ENCODE assay signal across 22 mouse cellular contexts in genomic region chr5:139283460-139284180, GRCm38 (mm10). TPM values are rescaled to one million over a fixed set of nuclear protein-coding genes. Genes with fewer than 3 reads are reported as not detected.
A peak's percentile ranks its signal among the peaks of the same experiment; 100 is the strongest.
DNase-seq lines count a peak whose midpoint lies in the region; ATAC-seq and TF ChIP-seq lines count a peak whose summit lies in the region.
"Had no signal": no experiment of that assay in that cellular context is flagged by ENCODE, and none has a peak within 500 bp of the region (broad histone marks: within the 10 kb centered on the region; RNA-seq: fewer than 3 reads in every experiment).

No protein-coding gene starts in this region.

- TF ChIP-seq EP300 in liver, postnatal 0 days (IDR thresholded peaks at IDR 0.05; ENCODE audit: low read depth) = no peak

- H3K4me1 ChIP-seq in liver, postnatal 0 days (ENCODE audit: insufficient read depth) = peaks cover 33% of the 10 kb centered on the region
- H3K4me1 ChIP-seq: hindbrain, embryonic 15.5 days had no signal

- WGBS in liver, postnatal 0 days (ENCODE audit: insufficient replicate concordance) = 92% methylated on average over 14 of the region's 14 CpGs

- H3K9me3 ChIP-seq in liver, postnatal 0 days (ENCODE audit: low read length) = no peaks in the 10 kb centered on the region
- H3K9me3 ChIP-seq: hindbrain, embryonic 15.5 days had no signal

- H3K4me3 ChIP-seq in layer of hippocampus, adult 2 months = no peak overlapping the region
- no peak overlapping the region for H3K4me3 ChIP-seq in liver, postnatal 0 days (ENCODE audit: low read depth, low read length)
- H3K4me3 ChIP-seq: erythroblast, embryonic 14.5 days; hindbrain, embryonic 15.5 days; liver, embryonic 13.5 days; neural tube, embryonic 12.5 days had no signal

- no peak for DNase-seq in layer of hippocampus, adult 2 months (ENCODE audit: low spot score in 2 of 2)
- no peak for DNase-seq in layer of hippocampus, adult 8-10 months (ENCODE audit: low spot score in 2 of 2)
- DNase-seq in CD4-positive, CD25-positive, alpha-beta regulatory T cell, adult 2 months (ENCODE audit: low read depth, low spot score) = peak; percentile 46
- DNase-seq in R1 (ENCODE audit: low read depth, low spot score) = peak; percentile 78
- DNase-seq in liver, postnatal 0 days = peak; percentile 17
- no peak for DNase-seq in right cerebral cortex, adult 2 months (ENCODE audit: low spot score in 2 of 2)
- DNase-seq: cerebellum, postnatal 36 days; heart, postnatal 14 days; kidney, adult 8-10 months; kidney, postnatal 4 days; layer of hippocampus, postnatal 36 days; left cerebral cortex, postnatal 4 days; liver, embryonic 13.5 days; lung, postnatal 14 days; right cerebral cortex, postnatal 25 days; thymus, postnatal 4 days had no signal

- no peak overlapping the region for H3K4me2 ChIP-seq in liver, postnatal 0 days (ENCODE audit: low read depth, low read length)
- H3K4me2 ChIP-seq: heart, embryonic 11.5 days; hindbrain, embryonic 15.5 days; liver, embryonic 13.5 days had no signal

- no peak overlapping the region for H3K9ac ChIP-seq in liver, postnatal 0 days (replicated peaks)
- H3K9ac ChIP-seq: hindbrain, embryonic 15.5 days; liver, embryonic 13.5 days; neural tube, embryonic 12.5 days had no signal

- peak; percentile 22 for TF ChIP-seq CTCF in layer of hippocampus, adult 2 months (conservative IDR thresholded peaks at IDR 0.05)
- peak; percentile 30; the same call in 1 of the 2 replicates for TF ChIP-seq CTCF in liver, postnatal 0 days (IDR thresholded peaks at IDR 0.05; ENCODE audit: low read depth)

- H3K27me3 ChIP-seq in liver, postnatal 0 days (ENCODE audit: insufficient read depth, low read length) = no peaks in the 10 kb centered on the region
- H3K27me3 ChIP-seq: hindbrain, embryonic 15.5 days; liver, embryonic 13.5 days; neural tube, embryonic 12.5 days had no signal

- peak overlapping the region; percentile 84 for H3K27ac ChIP-seq in layer of hippocampus, adult 2 months
- no peak overlapping the region for H3K27ac ChIP-seq in liver, postnatal 0 days (ENCODE audit: low read depth)
- H3K27ac ChIP-seq: hindbrain, embryonic 15.5 days; liver, embryonic 13.5 days; neural tube, embryonic 12.5 days had no signal

- ATAC-seq in liver, postnatal 0 days = no peak
- no peak for ATAC-seq in megakaryocyte progenitor cell, adult 5-6 weeks (replicated peaks; ENCODE audit: poor library complexity)
- ATAC-seq: forebrain, embryonic 14.5 days had no signal

- no peaks in the 10 kb centered on the region; the same call in 1 of the 2 replicates for H3K36me3 ChIP-seq in liver, postnatal 0 days (replicated peaks; ENCODE audit: insufficient read depth, low read length)
- H3K36me3 ChIP-seq: liver, embryonic 13.5 days; neural tube, embryonic 12.5 days had no signal

RNA-seq across cellular contexts. Expression of gene Get4, which starts 31.5 kb away (rescaled TPM):
- total RNA-seq in layer of hippocampus, adult 2 months (2021) = 10 to 100 TPM; 52.5 to 53.8 TPM
- total RNA-seq in layer of hippocampus, adult 8-10 months (2022) = 10 to 100 TPM; 47.8 to 56.9 (median 50.8) TPM
- polyA plus RNA-seq in liver, postnatal 0 days (2015; fragmentation: Nextera tagmentation; extraction: Ambion mirVana) = 92.7 and 97.5 TPM in 2 replicates
- total RNA-seq in megakaryocyte progenitor cell, adult 5-6 weeks (2015) = 23.0 and 39.2 TPM in 2 replicates
- 17.4 and 27.4 TPM in 2 replicates for total RNA-seq in megakaryocyte progenitor cell, adult 5-6 weeks (2017)

RNA-seq across cellular contexts. Expression of gene Adap1, which starts 41.8 kb away (rescaled TPM):
- 100 to 1,000 TPM; 162 to 171 TPM for total RNA-seq in layer of hippocampus, adult 2 months (2021)
- 100 to 1,000 TPM; 148 to 186 (median 164) TPM for total RNA-seq in layer of hippocampus, adult 8-10 months (2022)
- polyA plus RNA-seq in liver, postnatal 0 days (2015; fragmentation: Nextera tagmentation; extraction: Ambion mirVana) = 3.7 and 4.3 TPM in 2 replicates
- 23.8 and 27.4 TPM in 2 replicates for total RNA-seq in megakaryocyte progenitor cell, adult 5-6 weeks (2015)
- 29.9 and 47.0 TPM in 2 replicates for total RNA-seq in megakaryocyte progenitor cell, adult 5-6 weeks (2017)

Comparison
In these comparisons a context has a peak if more than half of its experiments do, and no peak if none do; other contexts are left out.
1. DNase-seq: peak in CD4-positive, CD25-positive, alpha-beta regulatory T cell, adult 2 months (single experiment), R1 (single experiment) and liver, postnatal 0 days (single experiment); none in layer of hippocampus, adult 2 months (0 of 2), layer of hippocampus, adult 8-10 months (0 of 2) and right cerebral cortex, adult 2 months (0 of 2).